Mouse (Mus musculus) midbrain, postnatal 0 days (tissue): ENCODE measurements at regions not wholly inside any gene's neighbourhood (a gene's known extent, or its start where the extent isn't known, plus 50 kb on each side); places are given as distances from the start of the nearest gene placed in this dataset.
A peak's percentile ranks its signal among the peaks of the same experiment; 100 is the strongest.

Experiments used
- ATAC-seq: fragments of 200-750 bp; cut with Nextera tagmentation; 2 replicates; pipeline ENCODE4 v1.8.0; 2017; ENCODE audit warnings: moderate number of reproducible peaks, mild to moderate bottlenecking, moderate TSS enrichment, moderate library complexity; ENCODE audit not compliant: low FRiP score
- DNase-seq: peaks from one replicate; pipeline ENCODE4 v3.0.0-alpha.2; 2015; ENCODE audit warnings: low spot score
- H3K27ac ChIP-seq: fragments of 300-500 bp; sonication (generic); 2 replicates; pipeline ENCODE4 v1.5.1; 2014; ENCODE audit warnings: low read depth, mild to moderate bottlenecking, low read length, mixed read lengths
- H3K27me3 ChIP-seq: fragments of 300-500 bp; sonication (generic); 2 replicates; pipeline ENCODE4 v1.6.1; 2014; ENCODE audit warnings: low read length, control low read depth, mixed read lengths; ENCODE audit not compliant: insufficient read depth
- H3K36me3 ChIP-seq: fragments of 300-500 bp; sonication (generic); 2 replicates; pipeline ENCODE4 v1.6.1; 2014; ENCODE audit warnings: low read length, control low read depth, mixed read lengths; ENCODE audit not compliant: insufficient read depth
- H3K4me1 ChIP-seq: fragments of 300-500 bp; sonication (generic); 2 replicates; pipeline ENCODE4 v1.6.1; 2014; ENCODE audit warnings: mild to moderate bottlenecking, control low read depth, antibody characterized with exemption, low read length, mixed read lengths; ENCODE audit not compliant: insufficient read depth
- H3K4me2 ChIP-seq: fragments of 300-500 bp; sonication (generic); 2 replicates; pipeline ENCODE4 v1.6.1; 2014; ENCODE audit warnings: low read depth, mild to moderate bottlenecking, low read length, mixed read lengths; ENCODE audit not compliant: poor library complexity, severe bottlenecking
- H3K4me3 ChIP-seq: fragments of 300-500 bp; sonication (generic); 2 replicates; pipeline ENCODE4 v1.5.1; 2014; ENCODE audit warnings: low read depth, mild to moderate bottlenecking, low read length, moderate library complexity
- H3K9ac ChIP-seq: fragments of 300-500 bp; sonication (generic); replicated peaks from 2 replicates; pipeline ENCODE4 v1.6.1; 2014; ENCODE audit warnings: mild to moderate bottlenecking, low read length, moderate library complexity, mixed read lengths; ENCODE audit not compliant: poor library complexity, severe bottlenecking
- H3K9me3 ChIP-seq: fragments of 300-500 bp; sonication (generic); 2 replicates; pipeline ENCODE4 v1.6.1; 2016; ENCODE audit warnings: low read length, control low read depth
- CTCF ChIP-seq: IDR thresholded peaks from 2 replicates; pipeline ENCODE4 v1.5.1; 2016; ENCODE audit warnings: antibody characterized with exemption, mild to moderate bottlenecking
- WGBS: fragments of 180-500 bp; shearing (Covaris S2); extraction: QIAGEN DNeasy Blood & Tissue Kit; methylation state at CpG from one replicate; pipeline ENCODE4 v1.1.7; 2014; 5-methylcytosine and 5-hydroxymethylcytosine counted together

GRCm38 (mm10) chr4:9012787-9013186, 773.9 kb upstream of the Car8 start:
- peak; percentile 83 for DNase-seq
- no peak overlapping the region for H3K9ac ChIP-seq
- no peaks in the 10 kb centered on the region for H3K36me3 ChIP-seq
- 62% methylated on average over 9 of the region's 9 CpGs for WGBS
- H3K9me3 ChIP-seq, result no peaks in the 10 kb centered on the region
- peak; percentile 49; the same call in 1 of the 2 replicates for ATAC-seq
- no peaks in the 10 kb centered on the region for H3K27me3 ChIP-seq
- TF ChIP-seq CTCF, result no peak
- H3K27ac ChIP-seq, result no peak overlapping the region
- peaks cover 14% of the 10 kb centered on the region for H3K4me1 ChIP-seq
- H3K4me3 ChIP-seq, result no peak overlapping the region
- H3K4me2 ChIP-seq, result no peak overlapping the region

DNA sequence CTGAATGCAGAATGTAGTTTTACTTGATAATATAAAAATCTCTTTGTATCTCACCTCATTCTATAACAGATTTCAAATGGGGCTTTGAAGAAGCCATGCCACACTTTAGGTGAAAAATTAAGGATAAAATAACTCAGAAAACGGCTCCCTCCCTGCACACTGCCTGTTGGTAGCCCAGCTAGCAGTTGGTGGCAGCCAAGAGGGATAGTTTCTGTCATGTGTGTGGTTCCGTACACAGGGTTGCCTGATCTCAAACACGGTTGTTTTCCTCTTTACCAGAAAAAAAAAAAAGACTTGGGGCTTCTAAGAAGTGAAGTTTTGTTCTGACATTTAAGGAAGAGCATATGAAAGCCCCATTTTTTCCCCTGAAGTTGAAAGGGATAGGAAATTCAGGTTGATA, 773.1 kb upstream of the Car8 start:
- no peak overlapping the region for H3K27ac ChIP-seq
- H3K27me3 ChIP-seq, result no peaks in the 10 kb centered on the region
- peak; percentile 36 for DNase-seq
- H3K9me3 ChIP-seq, result no peaks in the 10 kb centered on the region
- TF ChIP-seq CTCF, result no peak
- WGBS, result 47% methylated on average over 3 of the region's 3 CpGs
- no peak overlapping the region for H3K4me3 ChIP-seq
- H3K36me3 ChIP-seq, result no peaks in the 10 kb centered on the region
- no peak for ATAC-seq
- no peak overlapping the region for H3K4me2 ChIP-seq
- H3K9ac ChIP-seq, result no peak overlapping the region
- peaks cover 14% of the 10 kb centered on the region for H3K4me1 ChIP-seq

DNA sequence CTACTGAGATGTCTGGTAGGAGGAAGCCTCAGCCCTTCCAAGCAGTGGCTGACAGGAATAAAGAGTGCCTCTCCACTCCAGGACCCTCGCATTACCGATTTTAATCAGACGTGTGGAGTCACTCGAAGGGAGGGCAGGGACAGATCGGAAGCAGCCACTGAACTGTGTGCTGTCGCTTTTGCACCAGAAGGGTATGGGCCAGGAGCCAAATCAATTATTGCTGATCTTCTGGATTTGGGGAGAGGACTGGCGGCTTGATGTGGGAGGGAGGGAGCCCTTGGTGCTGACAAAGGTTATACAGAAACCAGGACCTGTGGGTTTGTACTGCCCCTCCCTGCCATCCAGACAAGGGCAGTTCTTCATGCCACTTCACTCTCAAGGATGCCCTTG, 772.3 kb upstream of the Car8 start:
- Histone ChIP-seq H3K9ac (no peak overlapping the region), H3K9me3 (no peaks in the 10 kb centered on the region), H3K36me3 (no peaks in the 10 kb centered on the region), H3K27ac (no peak overlapping the region), H3K4me2 (no peak overlapping the region), H3K4me3 (no peak overlapping the region), H3K27me3 (no peaks in the 10 kb centered on the region), H3K4me1 (peaks cover 9% of the 10 kb centered on the region)
- TF ChIP-seq CTCF, result no peak
- ATAC-seq (peak; percentile 36), DNase-seq (peak; percentile 90)
- WGBS, result 16% methylated on average over 7 of the region's 7 CpGs

DNA sequence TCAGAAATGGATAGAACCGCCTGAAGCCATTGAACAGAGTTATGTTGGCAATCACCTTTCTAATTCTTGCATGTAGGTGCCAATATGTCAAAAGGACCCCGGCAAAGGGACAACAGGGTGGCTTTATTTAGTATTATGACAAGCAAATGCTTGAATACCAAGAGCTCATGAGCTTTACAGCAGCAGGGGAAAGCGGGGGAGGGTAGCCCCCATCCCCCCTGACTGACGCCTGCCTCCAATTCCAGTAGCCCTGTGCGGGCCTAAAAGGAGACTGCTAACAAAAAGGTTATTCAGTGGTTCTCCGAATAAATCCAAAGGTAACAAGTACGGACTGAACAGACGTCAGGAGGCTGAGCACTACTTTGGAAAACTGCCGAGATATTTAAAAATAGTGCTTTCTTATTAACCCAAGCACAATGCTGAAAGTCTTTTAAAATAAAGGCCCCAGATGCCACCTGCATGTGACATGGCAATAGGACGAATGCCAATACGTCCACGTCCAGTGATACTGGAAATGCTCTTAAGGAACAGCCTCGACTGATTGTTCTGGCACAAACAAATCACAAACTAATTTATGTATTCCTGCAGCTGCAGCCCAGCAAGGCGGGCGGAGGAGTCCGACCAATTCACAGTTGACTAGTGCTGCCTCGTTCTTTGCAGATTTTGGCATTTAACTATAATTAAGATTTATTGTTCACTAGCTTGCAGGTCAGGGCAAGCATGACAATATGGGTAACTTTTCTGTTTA, 771.7 kb upstream of the Car8 start:
- Histone ChIP-seq H3K27me3 (no peaks in the 10 kb centered on the region), H3K9ac (no peak overlapping the region), H3K9me3 (no peaks in the 10 kb centered on the region), H3K27ac (no peak overlapping the region), H3K4me3 (no peak overlapping the region), H3K4me2 (no peak overlapping the region), H3K36me3 (no peaks in the 10 kb centered on the region), H3K4me1 (0 out of 2 replicates have a peak, but pooled peaks cover 3% of the 10 kb centered on the region)
- no peak for TF ChIP-seq CTCF
- DNase-seq (peak; percentile 64), ATAC-seq (no peak)
- 40% methylated on average over 17 of the region's 17 CpGs for WGBS

- WGBS, result 52% methylated on average over 4 of the region's 4 CpGs
- no peak overlapping the region for H3K9ac ChIP-seq
- H3K4me1 ChIP-seq, result no peaks in the 10 kb centered on the region
- no peak for ATAC-seq
- DNase-seq, result peak; percentile 38
- no peak overlapping the region for H3K27ac ChIP-seq
- TF ChIP-seq CTCF, result no peak
- H3K27me3 ChIP-seq, result no peaks in the 10 kb centered on the region
- H3K9me3 ChIP-seq, result no peaks in the 10 kb centered on the region
- H3K4me2 ChIP-seq, result no peak overlapping the region
- H3K4me3 ChIP-seq, result no peak overlapping the region
- H3K36me3 ChIP-seq, result no peaks in the 10 kb centered on the region
These were observed 770.8 kb upstream of the Car8 start for GRCm38 (mm10) chr4:9009656-9010055.

GRCm38 (mm10) chr4:9005938-9006626, 767.2 kb upstream of the Car8 start:
- no peak overlapping the region for H3K9ac ChIP-seq
- no peaks in the 10 kb centered on the region for H3K36me3 ChIP-seq
- ATAC-seq, result no peak
- TF ChIP-seq CTCF, result no peak
- H3K4me3 ChIP-seq, result no peak overlapping the region
- H3K4me2 ChIP-seq, result no peak overlapping the region
- H3K9me3 ChIP-seq, result no peaks in the 10 kb centered on the region
- no peak overlapping the region for H3K27ac ChIP-seq
- no peaks in the 10 kb centered on the region for H3K4me1 ChIP-seq
- no peaks in the 10 kb centered on the region for H3K27me3 ChIP-seq
- 31% methylated on average over 8 of the region's 8 CpGs for WGBS
- no peak for DNase-seq
